Mouse (Mus musculus) MEL (cell line): ENCODE measurements at regions not wholly inside any gene's neighbourhood (a gene's known extent, or its start where the extent isn't known, plus 50 kb on each side); places are given as distances from the start of the nearest gene placed in this dataset.

Experiments used
- DNase-seq: peaks from one replicate; pipeline ENCODE4 v3.0.0; 2011; ENCODE audit warnings: low read depth, low spot score
- H3K27ac ChIP-seq: 2 replicates; pipeline ENCODE4 v1.5.1; 2012; ENCODE audit warnings: low read depth, mild to moderate bottlenecking, control low read depth, low read length, moderate library complexity; ENCODE audit not compliant: control insufficient read depth
- H3K27me3 ChIP-seq, 2 experiments: fragments of 150-350 bp in 1 of 2; sonication (generic) in 1 of 2; 2 replicates each; pipeline ENCODE4 v1.6.1; 2012; ENCODE audit warnings: low read length in 2 of 2, mild to moderate bottlenecking in 2 of 2, improper control_type of control experiment in 1 of 2, moderate library complexity in 1 of 2; ENCODE audit not compliant: insufficient read depth in 2 of 2, control insufficient read depth in 1 of 2
- H3K36me3 ChIP-seq, 2 experiments: 2 replicates each; pipeline ENCODE4 v1.6.1; 2012 to 2014; ENCODE audit warnings: low read length in 2 of 2, improper control_type of control experiment in 1 of 2, inconsistent platforms in 1 of 2, mild to moderate bottlenecking in 1 of 2; ENCODE audit not compliant: insufficient read depth in 2 of 2, control insufficient read depth in 1 of 2
- H3K4me1 ChIP-seq, 2 experiments: fragments of 150-350 bp in 1 of 2; sonication (generic) in 1 of 2; 2 replicates each; pipeline ENCODE4 v1.6.1; 2012; ENCODE audit warnings: low read length in 2 of 2, improper control_type of control experiment in 1 of 2, mild to moderate bottlenecking in 1 of 2; ENCODE audit not compliant: insufficient read depth in 2 of 2, control insufficient read depth in 1 of 2
- H3K4me3 ChIP-seq, 2 experiments: fragments of 150-350 bp in 1 of 2; sonication (generic) in 1 of 2; 2 replicates each; pipeline ENCODE4 v1.5.1; 2012; ENCODE audit warnings: low read depth in 2 of 2, low read length in 2 of 2, mild to moderate bottlenecking in 2 of 2, moderate library complexity in 2 of 2, control low read depth in 1 of 2, improper control_type of control experiment in 1 of 2; ENCODE audit not compliant: control insufficient read depth in 1 of 2, insufficient read depth in 1 of 2
- H3K79me2 ChIP-seq: 2 replicates; pipeline ENCODE4 v1.6.1; 2012; ENCODE audit warnings: mild to moderate bottlenecking, low read length, moderate library complexity; ENCODE audit not compliant: control insufficient read depth, poor library complexity, insufficient read depth
- H3K9ac ChIP-seq: 2 replicates; pipeline ENCODE4 v1.6.1; 2012; ENCODE audit warnings: low read depth, mild to moderate bottlenecking, control low read depth, low read length, moderate library complexity; ENCODE audit not compliant: control insufficient read depth, poor library complexity, severe bottlenecking
- H3K9me3 ChIP-seq: fragments of 150-350 bp; sonication (generic); replicated peaks from 2 replicates; pipeline ENCODE4 v1.6.1; 2012; ENCODE audit warnings: mild to moderate bottlenecking, low read length, improper control_type of control experiment, moderate library complexity; ENCODE audit not compliant: insufficient read depth
- BHLHE40 ChIP-seq: IDR thresholded peaks from 2 replicates; pipeline ENCODE4 v1.6.1; 2012; ENCODE audit warnings: low read depth, mild to moderate bottlenecking, inconsistent platforms, low read length, improper control_type of control experiment, borderline replicate concordance
- CHD2 ChIP-seq: IDR thresholded peaks from 2 replicates; pipeline ENCODE4 v1.6.1; 2011; ENCODE audit warnings: low read length, improper control_type of control experiment
- CTCF ChIP-seq, 3 experiments: IDR thresholded peaks in 2 of 3; conservative IDR thresholded peaks in 1 of 3; 2 replicates each; pipeline ENCODE4 v1.5.1; 2011 to 2012; ENCODE audit warnings: low read length in 3 of 3, low read depth in 2 of 3, mild to moderate bottlenecking in 2 of 3, improper control_type of control experiment in 1 of 3, inconsistent platforms in 1 of 3, mixed read lengths in 1 of 3, moderate library complexity in 1 of 3; ENCODE audit not compliant: control insufficient read depth in 1 of 3, insufficient read depth in 1 of 3, poor library complexity in 1 of 3, severe bottlenecking in 1 of 3
- E2F4 ChIP-seq: IDR thresholded peaks from 2 replicates; pipeline ENCODE4 v1.6.1; 2011; ENCODE audit warnings: low read depth, low read length, improper control_type of control experiment, borderline replicate concordance
- ELF1 ChIP-seq: IDR thresholded peaks from 2 replicates; pipeline ENCODE4 v1.6.1; 2014; ENCODE audit warnings: low read depth, mild to moderate bottlenecking, inconsistent platforms, low read length, improper control_type of control experiment, moderate library complexity
- EP300 ChIP-seq, 2 experiments: IDR thresholded peaks; 2 replicates each; pipeline ENCODE4 v1.6.1; 2011; ENCODE audit warnings: improper control_type of control experiment in 2 of 2, low read length in 2 of 2, low read depth in 1 of 2, mild to moderate bottlenecking in 1 of 2
- GATA1 ChIP-seq: IDR thresholded peaks from 2 replicates; pipeline ENCODE4 v1.6.1; 2011; ENCODE audit warnings: low read depth, low read length, improper control_type of control experiment
- MAFK ChIP-seq: IDR thresholded peaks from 2 replicates; pipeline ENCODE4 v1.6.1; 2011; ENCODE audit warnings: low read depth, mild to moderate bottlenecking, low read length, improper control_type of control experiment, borderline replicate concordance
- MAZ ChIP-seq: IDR thresholded peaks from 2 replicates; pipeline ENCODE4 v1.6.1; 2012; ENCODE audit warnings: low read depth, mild to moderate bottlenecking, inconsistent platforms, low read length, improper control_type of control experiment
- MXI1 ChIP-seq: IDR thresholded peaks from 2 replicates; pipeline ENCODE4 v1.6.1; 2011; ENCODE audit warnings: mild to moderate bottlenecking, low read depth, low read length, improper control_type of control experiment
- MYB ChIP-seq: IDR thresholded peaks from 2 replicates; pipeline ENCODE4 v1.6.1; 2011; ENCODE audit warnings: mild to moderate bottlenecking, low read depth, low read length, improper control_type of control experiment
- MYC ChIP-seq: IDR thresholded peaks from 2 replicates; pipeline ENCODE4 v1.6.1; 2011; ENCODE audit warnings: low read depth, mild to moderate bottlenecking, low read length, improper control_type of control experiment, moderate library complexity
- NELFE ChIP-seq: IDR thresholded peaks from 2 replicates; pipeline ENCODE4 v1.6.1; 2011; ENCODE audit warnings: low read depth, low read length, improper control_type of control experiment
- POLR2A ChIP-seq, 2 experiments: IDR thresholded peaks; 2 replicates each; pipeline ENCODE4 v1.6.1; 2011 to 2012; ENCODE audit warnings: low read length in 2 of 2, mild to moderate bottlenecking in 2 of 2, control low read depth in 1 of 2, improper control_type of control experiment in 1 of 2, low read depth in 1 of 2, moderate library complexity in 1 of 2; ENCODE audit not compliant: control insufficient read depth in 1 of 2, insufficient read depth in 1 of 2, poor library complexity in 1 of 2
- POLR2AphosphoS2 ChIP-seq: IDR thresholded peaks from 2 replicates; pipeline ENCODE4 v1.6.1; 2011; ENCODE audit warnings: low read length, improper control_type of control experiment
- POLR2AphosphoS5 ChIP-seq: IDR thresholded peaks from 2 replicates; pipeline ENCODE4 v1.6.1; 2012; ENCODE audit warnings: low read depth, borderline replicate concordance, mild to moderate bottlenecking, inconsistent platforms, low read length, moderate library complexity, mixed read lengths
- RAD21 ChIP-seq: IDR thresholded peaks from 2 replicates; pipeline ENCODE4 v1.6.1; 2011; ENCODE audit warnings: mild to moderate bottlenecking, low read depth, low read length, improper control_type of control experiment
- RCOR1 ChIP-seq: IDR thresholded peaks from 2 replicates; pipeline ENCODE4 v1.6.1; 2012; ENCODE audit warnings: low read depth, mild to moderate bottlenecking, inconsistent platforms, low read length, improper control_type of control experiment
- SIN3A ChIP-seq: IDR thresholded peaks from 2 replicates; pipeline ENCODE4 v1.6.1; 2012; ENCODE audit warnings: low read length, improper control_type of control experiment, inconsistent platforms
- SMC3 ChIP-seq: IDR thresholded peaks from 2 replicates; pipeline ENCODE4 v1.6.1; 2011; ENCODE audit warnings: low read depth, low read length, improper control_type of control experiment
- TAL1 ChIP-seq: IDR thresholded peaks from 2 replicates; pipeline ENCODE4 v1.6.1; 2012; ENCODE audit warnings: mild to moderate bottlenecking, inconsistent platforms, low read length, moderate library complexity, mixed read lengths
- TBP ChIP-seq: IDR thresholded peaks from 2 replicates; pipeline ENCODE4 v1.8.0; 2011; ENCODE audit warnings: low read depth, low read length, improper control_type of control experiment
- ZKSCAN1 ChIP-seq: IDR thresholded peaks from 2 replicates; pipeline ENCODE4 v1.6.1; 2012; ENCODE audit warnings: low read depth, mild to moderate bottlenecking, inconsistent platforms, low read length, improper control_type of control experiment, moderate library complexity

GRCm38 (mm10) chr17:68189888-68190287, 83.7 kb upstream of the L3mbtl4 start:
- no peak for DNase-seq
- no peaks in the 10 kb centered on the region for H3K79me2 ChIP-seq
- H3K9me3 ChIP-seq = no peaks in the 10 kb centered on the region
- no peak for TF ChIP-seq CHD2
- no peak for TF ChIP-seq CTCF (IDR thresholded peaks at IDR 0.05 in 2 of 3, conservative IDR thresholded peaks at IDR 0.05 in 1 of 3; ENCODE audit: control insufficient read depth in 1 of 3, insufficient read depth in 1 of 3, low read depth in 2 of 3, low read length in 3 of 3, poor library complexity in 1 of 3, severe bottlenecking in 1 of 3)
- TF ChIP-seq ZKSCAN1 = no peak
- no peak for TF ChIP-seq MYC
- TF ChIP-seq TBP = no peak
- H3K4me3 ChIP-seq = no peak overlapping the region
- H3K4me1 ChIP-seq = no peaks in the 10 kb centered on the region
- no peak overlapping the region for H3K9ac ChIP-seq
- no peaks in the 10 kb centered on the region for H3K27me3 ChIP-seq
- H3K27ac ChIP-seq = no peak overlapping the region
- no peaks in the 10 kb centered on the region for H3K36me3 ChIP-seq

DNA sequence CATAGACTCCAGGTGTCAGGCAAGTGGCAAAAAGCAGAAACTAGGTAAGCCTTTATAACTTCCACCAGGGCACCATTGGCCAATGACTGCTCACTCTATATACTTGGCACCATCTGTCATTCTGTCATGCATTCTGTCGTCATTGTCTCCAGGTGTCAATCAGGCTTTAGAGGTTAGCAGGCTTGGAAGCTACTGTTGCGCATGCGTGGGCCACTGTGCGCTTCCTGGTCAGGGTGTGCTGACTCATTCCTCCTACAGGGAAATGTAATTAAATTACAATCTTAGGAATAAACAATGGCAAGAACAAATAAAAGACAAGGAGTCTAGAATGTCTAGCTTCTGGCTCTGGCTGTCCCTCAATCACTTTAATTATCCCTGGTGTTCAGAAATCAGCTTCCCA, 68.1 kb upstream of the L3mbtl4 start:
- H3K79me2 ChIP-seq = no peaks in the 10 kb centered on the region
- H3K9ac ChIP-seq = no peak overlapping the region
- TF ChIP-seq EP300 (IDR thresholded peaks at IDR 0.05; ENCODE audit: low read depth in 1 of 2, low read length in 2 of 2) = no peak
- no peak for TF ChIP-seq SMC3
- no peak for TF ChIP-seq E2F4
- TF ChIP-seq SIN3A = no peak
- no peak for TF ChIP-seq RCOR1
- no peak for TF ChIP-seq MYC
- TF ChIP-seq TAL1 = no peak
- TF ChIP-seq GATA1 = no peak
- no peak for TF ChIP-seq TBP
- no peak for TF ChIP-seq MXI1
- no peaks in the 10 kb centered on the region for H3K27me3 ChIP-seq
- H3K36me3 ChIP-seq = no peaks in the 10 kb centered on the region
- no peak overlapping the region for H3K27ac ChIP-seq
- no peaks in the 10 kb centered on the region for H3K9me3 ChIP-seq
- DNase-seq = no peak
- H3K4me1 ChIP-seq = no peaks in the 10 kb centered on the region
- H3K4me3 ChIP-seq = no peak overlapping the region

- no peaks in the 10 kb centered on the region for H3K9me3 ChIP-seq
Measured at GRCm38 (mm10) chr17:68208837-68209236, 64.8 kb upstream of the L3mbtl4 start.

More at GRCm38 (mm10) chr17:68208837-68209236, 64.8 kb upstream of the L3mbtl4 start:
- Histone ChIP-seq H3K27me3 (no peaks in the 10 kb centered on the region), H3K27ac (no peak overlapping the region), H3K9ac (no peak overlapping the region), H3K4me1 (no peaks in the 10 kb centered on the region), H3K36me3 (no peaks in the 10 kb centered on the region), H3K79me2 (no peaks in the 10 kb centered on the region), H3K4me3 (no peak overlapping the region)
- TF ChIP-seq MAZ (no peak), NELFE (no peak), MAFK (no peak), ELF1 (no peak), MYB (no peak), EP300 (IDR thresholded peaks at IDR 0.05; ENCODE audit: low read depth in 1 of 2, low read length in 2 of 2) (no peak), BHLHE40 (no peak), SMC3 (no peak), POLR2AphosphoS5 (no peak), POLR2A (IDR thresholded peaks at IDR 0.05; ENCODE audit: control insufficient read depth in 1 of 2, insufficient read depth in 1 of 2, low read depth in 1 of 2, low read length in 2 of 2, poor library complexity in 1 of 2) (no peak), POLR2AphosphoS2 (no peak), ZKSCAN1 (no peak), SIN3A (no peak), RAD21 (no peak)
- DNase-seq = no peak
